Mouse (Mus musculus) kidney, adult 8-10 months (tissue): ENCODE data around the gene Vmn1r5.
"Not testable (repeated sequence)": the region's sequence is repeated elsewhere in the genome, so short reads cannot be mapped to it uniquely, and the experiment has no call there.

Source experiments
- DNase-seq, 2 experiments: peaks; one replicate each; pipeline ENCODE4 v3.0.0; 2022

Vmn1r5 gene

DNA sequence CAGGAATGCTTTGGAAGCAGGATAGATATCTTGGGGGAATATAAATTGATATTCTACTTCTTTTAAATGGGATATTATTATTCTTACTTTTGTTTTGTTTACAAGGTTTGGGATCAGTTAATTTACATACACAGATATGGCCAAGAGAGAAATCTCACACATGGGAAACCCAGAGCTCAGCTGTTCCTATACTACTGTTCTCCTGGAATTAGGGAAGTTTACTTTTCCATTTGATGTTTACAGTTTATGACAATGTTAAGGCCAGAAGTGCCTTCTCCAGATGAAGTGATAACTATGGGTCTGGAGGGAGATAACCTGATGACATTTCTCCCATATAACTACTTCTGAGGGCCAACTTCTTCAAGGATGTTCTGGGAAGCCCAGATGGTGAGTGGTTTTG, at the start of gene Vmn1r5:
Vmn1r5 (plus strand) TSS at position 301 of the 400 bp plus-strand sequence.
- DNase-seq = no peak

GRCm38 (mm10) chr6:56923331-56923725, 46.7 kb upstream of the Vmn1r5 start:
- DNase-seq = no peak

DNA sequence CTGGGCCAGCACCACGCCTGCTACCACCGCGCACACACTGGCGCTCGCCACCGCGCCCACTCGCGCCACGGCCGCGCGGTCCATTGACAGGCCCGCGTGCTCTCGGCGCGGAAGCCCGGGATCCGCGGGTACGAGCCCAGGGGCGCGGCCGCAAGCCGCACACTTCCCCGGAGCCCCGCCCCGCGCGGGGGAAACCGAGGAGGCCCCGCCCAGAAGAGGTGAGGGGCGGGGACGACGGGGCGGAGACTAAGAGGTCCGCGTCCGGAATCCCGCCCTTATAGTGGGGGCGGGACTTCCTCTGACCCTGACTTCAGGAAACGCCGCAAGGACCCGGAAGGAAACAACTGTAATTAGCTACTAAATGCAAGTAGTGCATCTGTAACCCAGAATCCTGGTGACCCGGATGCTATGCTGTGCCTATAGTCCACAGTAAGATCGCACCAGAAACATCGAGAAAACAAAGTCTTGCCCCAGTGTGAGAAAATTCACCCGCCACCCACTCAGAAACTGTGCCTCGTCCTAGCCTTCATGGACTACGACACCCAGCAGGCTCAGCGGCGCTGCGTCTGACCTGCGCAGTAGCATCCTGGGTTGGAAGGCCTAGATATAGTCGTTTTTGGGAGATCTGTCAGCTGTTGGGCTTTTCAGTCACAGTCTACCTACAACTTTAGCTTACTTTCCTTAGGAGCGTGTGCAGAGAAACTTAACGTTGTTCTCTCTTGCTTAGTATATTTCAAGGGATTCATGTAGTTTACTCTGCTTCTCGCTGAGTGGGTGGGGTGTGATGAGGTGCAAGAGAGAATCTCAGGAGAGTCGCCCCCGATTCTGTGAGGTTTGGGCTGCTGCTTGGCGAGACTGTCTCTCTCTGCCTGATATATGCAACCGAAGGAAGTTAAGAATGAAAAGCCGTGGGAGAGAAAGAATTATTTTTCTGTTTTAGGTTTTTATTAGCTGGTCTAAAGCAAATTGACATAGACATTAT, 46.1 kb upstream of the Vmn1r5 start, which contains the start of the genes Nt5c3 and Vmn1r4:
Nt5c3 (minus strand) TSS at position 207 of the 982 bp plus-strand sequence.
Vmn1r4 (plus strand) TSS at position 290 of the 982 bp plus-strand sequence.
- peak; percentile 93 to 95 for DNase-seq

DNA sequence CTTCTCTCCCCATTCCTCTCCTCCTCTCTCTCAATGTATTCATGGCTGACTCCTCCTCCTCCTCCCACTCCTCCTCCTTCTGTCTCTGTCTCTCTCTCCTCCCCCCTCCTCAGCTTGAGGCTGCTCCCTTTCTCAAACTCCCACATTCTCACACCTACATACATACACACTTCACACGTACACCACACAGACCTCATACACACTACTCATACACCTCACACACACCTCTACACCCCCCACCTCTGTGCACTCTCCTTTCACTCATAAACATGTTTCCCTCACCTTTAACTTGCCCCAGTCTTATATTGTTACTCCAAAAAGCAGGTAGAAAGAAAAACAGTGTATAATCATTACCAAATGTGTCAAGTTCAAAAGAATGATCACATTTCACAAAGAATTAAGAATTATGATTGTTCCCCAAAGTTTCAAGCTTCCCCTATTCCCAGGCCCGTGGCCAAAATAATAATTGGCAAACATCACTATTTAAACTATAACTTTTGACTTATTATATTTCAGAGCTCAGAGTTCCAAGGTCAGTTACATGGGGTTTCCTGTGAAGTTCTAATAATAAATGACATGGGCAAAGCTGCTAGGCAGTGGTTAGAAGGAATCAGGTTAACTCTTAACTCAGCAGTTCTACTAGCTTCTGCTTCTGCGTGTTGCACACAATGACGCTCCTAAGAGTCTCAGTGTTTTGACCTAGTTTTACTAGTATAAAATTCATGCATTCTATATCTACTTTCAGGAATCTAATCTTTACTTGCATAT, 38.2 kb upstream of the Vmn1r5 start:
- no peak for DNase-seq

DNA sequence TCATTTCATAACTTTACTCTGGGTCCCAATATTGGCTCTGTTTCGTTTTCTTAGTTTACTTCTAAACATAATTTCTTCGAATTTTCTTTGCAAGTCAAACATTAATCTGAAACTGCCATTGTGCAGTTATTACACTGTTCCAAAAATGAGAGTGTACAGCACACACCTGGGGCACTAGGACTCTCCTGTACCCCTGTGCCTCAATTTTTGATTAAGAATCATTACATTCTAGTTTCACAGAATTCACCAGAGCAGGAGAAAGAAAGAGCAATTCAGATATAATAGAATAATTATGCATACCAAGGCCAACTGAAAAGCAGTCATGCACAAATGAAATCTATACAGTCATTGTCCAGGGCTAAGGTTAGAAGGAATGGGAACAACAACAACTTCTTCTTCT, 37.6 kb upstream of the Vmn1r5 start:
- no peak for DNase-seq

- DNase-seq = no peak
Measured at GRCm38 (mm10) chr6:56934366-56934765, 35.7 kb upstream of the Vmn1r5 start.

DNA sequence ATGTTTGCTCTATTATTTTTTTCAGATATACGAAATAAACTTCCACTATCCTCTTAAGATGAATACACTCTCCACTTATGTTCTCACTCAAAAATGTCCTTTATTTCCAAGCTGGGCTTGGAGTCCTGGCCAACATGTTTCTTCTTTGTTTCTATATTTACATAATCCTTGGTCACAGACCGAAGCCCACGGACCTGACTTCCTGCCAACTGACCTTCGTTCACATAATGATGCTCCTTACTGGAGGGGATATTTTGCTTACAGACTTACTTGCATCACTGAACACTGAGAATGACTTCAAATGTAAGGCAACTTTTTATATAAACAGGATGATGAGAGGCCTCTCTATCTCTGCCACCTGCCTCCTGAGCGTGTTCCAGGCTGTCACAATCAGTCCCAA, 13.6 kb upstream of the Vmn1r5 start:
- DNase-seq = peak; percentile 82 to 84

- DNase-seq = no peak
Measured at GRCm38 (mm10) chr6:56996943-56997342, 26.9 kb downstream of the Vmn1r5 start, which contains the start of gene Vmn1r6. Gene Vmn1r6, plus strand, starts transcription at chr6:56997243.

DNA sequence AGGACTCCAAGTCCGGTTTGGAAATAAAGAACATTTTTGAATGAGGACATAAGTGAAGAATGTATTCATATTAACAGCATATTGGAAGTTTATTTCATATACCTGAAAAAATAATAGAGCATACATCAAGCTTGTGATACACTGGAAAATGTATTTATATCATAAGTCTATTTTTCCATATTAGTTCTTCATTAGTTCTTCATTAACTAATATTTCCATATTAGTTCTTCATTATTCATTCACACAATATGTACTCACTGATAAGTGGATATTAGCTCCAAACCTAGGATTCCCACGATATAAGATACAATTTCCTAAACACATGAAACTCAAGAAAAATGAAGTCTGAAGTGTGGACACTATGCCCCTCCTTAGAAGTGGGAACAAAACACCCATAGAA, 55.2 kb downstream of the Vmn1r5 start, which contains the start of gene Vmn1r7:
Vmn1r7 (minus strand) TSS at position 101 of the 400 bp plus-strand sequence.
- not testable (repeated sequence) for DNase-seq

GRCm38 (mm10) chr6:57031984-57032383, 61.9 kb downstream of the Vmn1r5 start, which contains the start of gene Vmn1r8:
Gene Vmn1r8, plus strand, starts transcription at chr6:57032284.
- DNase-seq = no peak

GRCm38 (mm10) chr6:57034674-57035073, 64.6 kb downstream of the Vmn1r5 start:
- DNase-seq = no peak
